ENCODE assay signal across 8 mouse cellular contexts in genomic region chr15:99316314-99317266, GRCm38 (mm10). TPM values are rescaled to one million over a fixed set of nuclear protein-coding genes. Genes with fewer than 3 reads are reported as not detected.
DNase-seq lines count a peak whose midpoint lies in the region; ATAC-seq and TF ChIP-seq lines count a peak whose summit lies in the region.

No protein-coding gene starts in this region.

- ATAC-seq in liver, embryonic 12.5 days = no peak; the same call in 1 of the 2 replicates
- ATAC-seq in midbrain, postnatal 0 days (ENCODE audit: low FRiP score) = peak; percentile 60

- 64% methylated on average over 16 of the region's 16 CpGs for WGBS in liver, embryonic 12.5 days (ENCODE audit: insufficient replicate concordance)
- 82% methylated on average over 16 of the region's 16 CpGs for WGBS in limb, embryonic 10.5 days
- WGBS in midbrain, postnatal 0 days = 83% methylated on average over 16 of the region's 16 CpGs

- H3K36me3 ChIP-seq in liver, embryonic 12.5 days = peaks cover 70% of the 10 kb centered on the region
- peaks cover 99% of the 10 kb centered on the region for H3K36me3 ChIP-seq in limb, embryonic 10.5 days
- H3K36me3 ChIP-seq in midbrain, postnatal 0 days (ENCODE audit: insufficient read depth, low read length) = peaks cover 78% of the 10 kb centered on the region

- no peak overlapping the region for H3K27ac ChIP-seq in liver, embryonic 12.5 days
- peak overlapping the region; percentile 85 for H3K27ac ChIP-seq in limb, embryonic 10.5 days
- peak overlapping the region; percentile 74 for H3K27ac ChIP-seq in midbrain, postnatal 0 days (ENCODE audit: low read depth, low read length)

- TF ChIP-seq CTCF in midbrain, postnatal 0 days (IDR thresholded peaks at IDR 0.05) = peak; percentile 88

- H3K4me1 ChIP-seq in liver, embryonic 12.5 days = peaks cover 13% of the 10 kb centered on the region
- H3K4me1 ChIP-seq in limb, embryonic 10.5 days = peaks cover 13% of the 10 kb centered on the region; the same call in 1 of the 2 replicates
- no peaks in the 10 kb centered on the region for H3K4me1 ChIP-seq in midbrain, postnatal 0 days (ENCODE audit: insufficient read depth, low read length)

- H3K4me2 ChIP-seq in liver, embryonic 12.5 days = no peak overlapping the region
- no peak overlapping the region for H3K4me2 ChIP-seq in midbrain, postnatal 0 days (ENCODE audit: low read depth, low read length, poor library complexity, severe bottlenecking)

- no peaks in the 10 kb centered on the region for H3K9me3 ChIP-seq in liver, embryonic 12.5 days (replicated peaks)
- no peaks in the 10 kb centered on the region for H3K9me3 ChIP-seq in limb, embryonic 10.5 days (replicated peaks)
- H3K9me3 ChIP-seq in midbrain, postnatal 0 days (ENCODE audit: low read length) = no peaks in the 10 kb centered on the region

- peak; percentile 68 for DNase-seq in liver
- DNase-seq in embryo, embryonic 9.5 days (ENCODE audit: extremely low spot score) = peak; percentile 64
- DNase-seq in heart, adult 18-20 months = peak; percentile 83 to 89
- DNase-seq in kidney, adult 11 months = peak; percentile 69
- DNase-seq in limb, embryonic 10.5 days (ENCODE audit: low spot score) = peak; percentile 77
- peak; percentile 85 for DNase-seq in midbrain, postnatal 0 days (ENCODE audit: low spot score)
- peak; percentile 37 to 67 for DNase-seq in spleen, postnatal 14 days (ENCODE audit: low spot score in 2 of 2)

- no peaks in the 10 kb centered on the region for H3K27me3 ChIP-seq in liver, embryonic 12.5 days (replicated peaks)
- no peaks in the 10 kb centered on the region for H3K27me3 ChIP-seq in limb, embryonic 10.5 days (ENCODE audit: low read depth, poor library complexity, severe bottlenecking)
- H3K27me3 ChIP-seq in midbrain, postnatal 0 days (ENCODE audit: insufficient read depth, low read length) = no peaks in the 10 kb centered on the region

- no peak overlapping the region for H3K9ac ChIP-seq in liver, embryonic 12.5 days
- H3K9ac ChIP-seq in midbrain, postnatal 0 days (replicated peaks; ENCODE audit: low read length, poor library complexity, severe bottlenecking) = no peak overlapping the region

- no peak overlapping the region for H3K4me3 ChIP-seq in liver, embryonic 12.5 days
- H3K4me3 ChIP-seq in limb, embryonic 10.5 days = no peak overlapping the region
- no peak overlapping the region for H3K4me3 ChIP-seq in midbrain, postnatal 0 days (ENCODE audit: low read depth, low read length)

RNA-seq across cellular contexts. Expression of gene Fam186b, which starts 20.9 kb away (rescaled TPM):
- polyA plus RNA-seq in liver, embryonic 12.5 days (2016; fragmentation: Nextera tagmentation; extraction: Ambion mirVana) = 0.06 TPM in 2 replicates
- total RNA-seq in heart, adult 18-20 months (2021) = not detected
- 0.21 and 0.29 TPM in 2 replicates for polyA plus RNA-seq in limb, embryonic 10.5 days (2016; fragmentation: Nextera tagmentation; extraction: Ambion mirVana)
- total RNA-seq in midbrain, postnatal 0 days (2014; rRNA removed) = 0.38 and 2.3 TPM in 2 replicates
- 1.4 and 1.6 TPM in 2 replicates for polyA plus RNA-seq in midbrain, postnatal 0 days (2015; fragmentation: Nextera tagmentation; extraction: Ambion mirVana)

RNA-seq across cellular contexts. Expression of gene Prpf40b, which starts 21.7 kb away (rescaled TPM):
- 13.8 and 15.5 TPM in 2 replicates for polyA plus RNA-seq in liver, embryonic 12.5 days (2016; fragmentation: Nextera tagmentation; extraction: Ambion mirVana)
- 10 to 100 TPM; 18.2 to 19.4 TPM for total RNA-seq in heart, adult 18-20 months (2021)
- polyA plus RNA-seq in limb, embryonic 10.5 days (2016; fragmentation: Nextera tagmentation; extraction: Ambion mirVana) = 59.3 and 71.2 TPM in 2 replicates
- total RNA-seq in midbrain, postnatal 0 days (2014; rRNA removed) = 95.5 and 97.9 TPM in 2 replicates
- 99.6 and 107 TPM in 2 replicates for polyA plus RNA-seq in midbrain, postnatal 0 days (2015; fragmentation: Nextera tagmentation; extraction: Ambion mirVana)

RNA-seq across cellular contexts. Expression of gene Fmnl3, which starts 53.7 kb away (rescaled TPM):
- polyA plus RNA-seq in liver, embryonic 12.5 days (2016; fragmentation: Nextera tagmentation; extraction: Ambion mirVana) = 7.4 and 8.6 TPM in 2 replicates
- total RNA-seq in heart, adult 18-20 months (2021) = 10 to 100 TPM; 13.4 to 14.8 TPM
- polyA plus RNA-seq in limb, embryonic 10.5 days (2016; fragmentation: Nextera tagmentation; extraction: Ambion mirVana) = 30.4 and 42.2 TPM in 2 replicates
- 13.5 and 15.5 TPM in 2 replicates for total RNA-seq in midbrain, postnatal 0 days (2014; rRNA removed)
- polyA plus RNA-seq in midbrain, postnatal 0 days (2015; fragmentation: Nextera tagmentation; extraction: Ambion mirVana) = 8.5 and 9.8 TPM in 2 replicates
